Mouse (Mus musculus) C2C12 (cell line): Measurements from ENCODE around the gene Gys2. TPM values are rescaled to one million over a fixed set of nuclear protein-coding genes. Genes with fewer than 3 reads are reported as not detected.
A peak's percentile ranks its signal among the peaks of the same experiment; 100 is the strongest.

ENCODE experiments used
- H3K27me3 ChIP-seq: one replicate; pipeline ENCODE4 v1.6.1; 2011; ENCODE audit not compliant: control insufficient read depth, insufficient read depth, insufficient read length
- H3K36me3 ChIP-seq: one replicate; pipeline ENCODE4 v1.6.1; 2011; ENCODE audit not compliant: control insufficient read depth, insufficient read depth
- H3K4me3 ChIP-seq: one replicate; pipeline ENCODE4 v1.5.1; 2011; ENCODE audit warnings: mild to moderate bottlenecking, control low read depth; ENCODE audit not compliant: poor library complexity, insufficient read depth, severe bottlenecking
- H3K79me2 ChIP-seq: one replicate; pipeline ENCODE4 v1.6.1; 2011; ENCODE audit not compliant: control insufficient read depth, insufficient read depth
- H3K79me3 ChIP-seq: one replicate; pipeline ENCODE4 v1.6.1; 2011; ENCODE audit warnings: low read depth, control low read depth
- H3ac ChIP-seq: one replicate; pipeline ENCODE3; 2011; ENCODE audit warnings: low read depth; ENCODE audit not compliant: control insufficient read depth, insufficient read length
- CEBPB ChIP-seq: IDR thresholded peaks from one replicate; pipeline ENCODE4 v1.6.1; 2011; ENCODE audit warnings: low read depth, mild to moderate bottlenecking, control low read depth, moderate library complexity
- CTCF ChIP-seq: IDR thresholded peaks from one replicate; pipeline ENCODE4 v1.5.1; 2011; ENCODE audit not compliant: control insufficient read depth, insufficient read depth, insufficient read length
- FOSL1 ChIP-seq: IDR thresholded peaks from one replicate; pipeline ENCODE4 v1.8.0; 2011; ENCODE audit warnings: mild to moderate bottlenecking, low read length; ENCODE audit not compliant: poor library complexity, insufficient read depth, severe bottlenecking
- MAX ChIP-seq: IDR thresholded peaks from one replicate; pipeline ENCODE4 v1.6.1; 2011; ENCODE audit warnings: mild to moderate bottlenecking, control low read depth
- MYOD1 ChIP-seq: IDR thresholded peaks from one replicate; pipeline ENCODE4 v1.6.1; 2011; ENCODE audit warnings: low read depth; ENCODE audit not compliant: control insufficient read depth, insufficient read length
- MYOG ChIP-seq: IDR thresholded peaks from one replicate; pipeline ENCODE4 v1.6.1; 2011; ENCODE audit not compliant: control insufficient read depth, insufficient read length; ENCODE audit errors: extremely low read depth
- USF1 ChIP-seq: IDR thresholded peaks from one replicate; pipeline ENCODE4 v1.6.1; 2011; ENCODE audit warnings: low read depth, mild to moderate bottlenecking, control low read depth, moderate library complexity
- polyA plus RNA-seq: library from polyadenylated mRNA; unstranded; fragments of >200 nt; fragmentation: generic; extraction: Trizol; gene quantifications from one replicate; pipeline ENCODE4 v1.2.1, GENCODE M21; 2012; ENCODE audit warnings: missing spikeins

Gys2 gene
- polyA plus RNA-seq, 1 experiment = not detected

- Histone ChIP-seq H3K79me2 (peaks cover 72% of the 10 kb centered on the region), H3K4me3 (peak overlapping the region; percentile 78), H3K36me3 (peaks cover 5% of the 10 kb centered on the region), H3K79me3 (peaks cover 62% of the 10 kb centered on the region), H3ac (peak overlapping the region; percentile 96), H3K27me3 (no peaks in the 10 kb centered on the region)
- TF ChIP-seq MYOD1 (no peak), FOSL1 (no peak), MAX (no peak), USF1 (no peak), MYOG (no peak), CEBPB (no peak), CTCF (no peak)
Observed at GRCm38 (mm10) chr6:142387755-142388271, 85.1 kb downstream of the Gys2 start.

GRCm38 (mm10) chr6:142387011-142387754 lies 85.7 kb downstream of the Gys2 start, which contains the start of the genes Recql and Golt1b:
Recql (minus strand) TSS chr6:142387087.
Golt1b (plus strand) TSS chr6:142387221.
- Histone ChIP-seq H3K4me3 (peak within 1 kb of the TSS; percentile 78), H3K27me3 (no peaks in the 10 kb centered on the region), H3K36me3 (no peaks in the 10 kb centered on the region), H3ac (peak within 1 kb of the TSS; percentile 96), H3K79me2 (peaks cover 72% of the 10 kb centered on the region), H3K79me3 (peaks cover 56% of the 10 kb centered on the region)
- no peak for TF ChIP-seq USF1
- no peak for TF ChIP-seq CEBPB
- TF ChIP-seq CTCF = no peak
- TF ChIP-seq FOSL1 = no peak
- TF ChIP-seq MAX = peak; percentile 66
- no peak for TF ChIP-seq MYOG
- no peak for TF ChIP-seq MYOD1

DNA sequence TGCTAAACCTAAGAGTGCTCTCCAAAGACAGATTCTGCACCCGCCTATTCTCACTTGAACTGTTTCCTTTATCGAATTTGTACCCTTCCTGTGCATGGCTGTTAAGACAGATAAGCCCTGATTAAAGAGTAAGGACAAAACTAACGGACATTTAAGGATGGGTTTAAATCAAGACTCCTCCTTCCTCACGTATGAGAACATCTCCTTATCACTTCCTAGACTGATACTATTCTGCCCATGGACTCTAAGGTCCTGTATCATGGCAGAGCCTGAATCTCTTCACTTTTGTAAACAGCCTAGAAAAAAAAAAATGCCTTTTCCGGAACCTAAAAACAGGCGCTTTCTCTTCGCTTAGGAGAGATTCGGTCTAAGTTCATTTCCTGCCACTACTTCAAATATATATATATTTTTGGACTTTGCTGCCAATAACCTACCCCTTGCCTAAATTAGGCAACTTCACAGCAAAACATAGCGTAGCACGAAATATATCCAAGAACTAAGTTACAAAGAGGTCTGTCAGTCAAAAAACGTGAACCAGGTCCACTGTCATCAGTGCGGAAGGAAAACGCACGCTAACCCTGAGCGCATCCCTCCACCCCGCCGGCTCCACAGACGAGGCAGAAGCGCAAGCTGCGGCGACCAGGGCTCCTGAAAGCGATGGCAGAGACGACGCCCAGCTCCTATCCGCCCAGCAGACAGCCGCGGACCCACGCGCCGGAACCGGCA lies 86.5 kb downstream of the Gys2 start:
- TF ChIP-seq CEBPB = no peak
- TF ChIP-seq USF1 = no peak
- TF ChIP-seq MYOG = no peak
- no peak for TF ChIP-seq MYOD1
- no peak for TF ChIP-seq CTCF
- TF ChIP-seq FOSL1 = no peak
- no peak for TF ChIP-seq MAX
- no peaks in the 10 kb centered on the region for H3K27me3 ChIP-seq
- peaks cover 72% of the 10 kb centered on the region for H3K79me2 ChIP-seq
- peak overlapping the region; percentile 82 for H3ac ChIP-seq
- H3K4me3 ChIP-seq = peak overlapping the region; percentile 78
- no peaks in the 10 kb centered on the region for H3K36me3 ChIP-seq
- H3K79me3 ChIP-seq = peaks cover 52% of the 10 kb centered on the region

DNA sequence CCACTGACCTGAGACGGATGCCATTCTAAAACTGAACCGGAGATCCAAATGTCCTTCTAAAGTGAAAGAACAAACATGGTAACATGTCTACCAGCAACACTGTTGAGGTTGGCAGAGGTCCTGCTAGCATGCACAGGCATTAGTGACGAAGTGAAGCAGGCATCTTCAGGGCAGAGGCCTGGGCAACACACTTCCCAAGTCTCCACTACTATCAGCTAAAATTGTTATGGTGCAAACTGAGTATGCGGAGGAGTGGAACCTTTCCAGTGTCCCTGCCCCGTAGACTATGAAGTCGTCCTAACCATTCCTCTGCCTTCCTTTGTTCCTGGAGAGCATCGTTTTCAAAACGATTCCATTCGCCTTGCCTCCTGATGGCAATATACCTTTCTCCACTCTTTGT lies 88.4 kb downstream of the Gys2 start:
- no peak overlapping the region for H3ac ChIP-seq
- peaks cover 67% of the 10 kb centered on the region for H3K79me2 ChIP-seq
- H3K4me3 ChIP-seq = no peak overlapping the region
- peaks cover 2% of the 10 kb centered on the region for H3K36me3 ChIP-seq
- TF ChIP-seq USF1 (no peak), MYOG (no peak), MAX (no peak), CEBPB (no peak)
- peaks cover 33% of the 10 kb centered on the region for H3K79me3 ChIP-seq
- no peaks in the 10 kb centered on the region for H3K27me3 ChIP-seq

- peaks cover 46% of the 10 kb centered on the region for H3K79me2 ChIP-seq
- TF ChIP-seq MYOD1 (no peak), USF1 (no peak), FOSL1 (no peak), MYOG (no peak), MAX (no peak), CEBPB (no peak), CTCF (no peak)
- no peak overlapping the region for H3ac ChIP-seq
- peaks cover 11% of the 10 kb centered on the region for H3K79me3 ChIP-seq
- no peaks in the 10 kb centered on the region for H3K27me3 ChIP-seq
- H3K4me3 ChIP-seq = no peak overlapping the region
- peaks cover 10% of the 10 kb centered on the region for H3K36me3 ChIP-seq
Observed at GRCm38 (mm10) chr6:142381615-142382014, 91.3 kb downstream of the Gys2 start.
